Mouse (Mus musculus) myocyte (in vitro differentiated cells): Measurements from ENCODE around the gene Dysf.

ENCODE experiments used
- CEBPB ChIP-seq: IDR thresholded peaks from 2 replicates; pipeline ENCODE4 v1.6.1; 2011; ENCODE audit warnings: mild to moderate bottlenecking, moderate library complexity; ENCODE audit not compliant: poor library complexity, insufficient read depth, severe bottlenecking
- E2F4 ChIP-seq: IDR thresholded peaks from one replicate; pipeline ENCODE4 v1.6.1; 2011; ENCODE audit warnings: mild to moderate bottlenecking, control low read depth, moderate library complexity; ENCODE audit not compliant: insufficient read depth
- MAX ChIP-seq: IDR thresholded peaks from one replicate; pipeline ENCODE4 v1.6.1; 2011; ENCODE audit warnings: low read depth, mild to moderate bottlenecking, control low read depth
- MYOD1 ChIP-seq, 3 experiments: IDR thresholded peaks; one replicate each; pipeline ENCODE4 v1.6.1; 2011; ENCODE audit warnings: control low read depth in 2 of 3, low read depth in 2 of 3, mild to moderate bottlenecking in 2 of 3, moderate library complexity in 1 of 3; ENCODE audit not compliant: insufficient read length in 2 of 3, control insufficient read depth in 1 of 3
- POLR2A ChIP-seq: IDR thresholded peaks from one replicate; pipeline ENCODE4 v1.6.1; 2011; ENCODE audit warnings: low read depth, mild to moderate bottlenecking, control low read depth, moderate library complexity; ENCODE audit not compliant: insufficient read length
- POLR2AphosphoS2 ChIP-seq: IDR thresholded peaks from one replicate; pipeline ENCODE4 v1.6.1; 2011; ENCODE audit warnings: low read depth, control low read depth; ENCODE audit not compliant: insufficient read length
- REST ChIP-seq: IDR thresholded peaks from one replicate; pipeline ENCODE4 v1.6.1; 2011; ENCODE audit warnings: mild to moderate bottlenecking, control low read depth, moderate library complexity; ENCODE audit not compliant: insufficient read depth, insufficient read length
- SRF ChIP-seq: IDR thresholded peaks from one replicate; pipeline ENCODE4 v1.6.1; 2011; ENCODE audit warnings: low read depth; ENCODE audit not compliant: control insufficient read depth, insufficient read length
- TCF12 ChIP-seq: IDR thresholded peaks from one replicate; pipeline ENCODE4 v1.6.1; 2011; ENCODE audit warnings: mild to moderate bottlenecking, control low read depth; ENCODE audit not compliant: poor library complexity, insufficient read depth, severe bottlenecking
- USF1 ChIP-seq: IDR thresholded peaks from one replicate; pipeline ENCODE4 v1.6.1; 2011; ENCODE audit warnings: low read depth, mild to moderate bottlenecking, control low read depth, moderate library complexity

GRCm38 (mm10) chr6:84021990-84022389, 13.6 kb downstream of the Dysf start:
- TF ChIP-seq POLR2A: peak; percentile 60
- no peak for TF ChIP-seq USF1
- TF ChIP-seq MYOD1 (IDR thresholded peaks at IDR 0.05; ENCODE audit: control insufficient read depth in 1 of 3, insufficient read length in 2 of 3, low read depth in 2 of 3): peak; percentile 76 to 99 (median 95)
- TF ChIP-seq MAX: no peak
- peak; percentile 73 for TF ChIP-seq TCF12
- TF ChIP-seq E2F4: no peak
- peak; percentile 64 for TF ChIP-seq POLR2AphosphoS2
- TF ChIP-seq SRF: no peak
- TF ChIP-seq REST: no peak
- no peak for TF ChIP-seq CEBPB
